Mouse (Mus musculus): ENCODE data around the gene Loxl1. TPM values are rescaled to one million over a fixed set of nuclear protein-coding genes. Genes with fewer than 3 reads are reported as not detected.

The Loxl1 gene
- polyA plus RNA-seq, 1 experiment from 2014 or later, result 2.8 TPM

DNA sequence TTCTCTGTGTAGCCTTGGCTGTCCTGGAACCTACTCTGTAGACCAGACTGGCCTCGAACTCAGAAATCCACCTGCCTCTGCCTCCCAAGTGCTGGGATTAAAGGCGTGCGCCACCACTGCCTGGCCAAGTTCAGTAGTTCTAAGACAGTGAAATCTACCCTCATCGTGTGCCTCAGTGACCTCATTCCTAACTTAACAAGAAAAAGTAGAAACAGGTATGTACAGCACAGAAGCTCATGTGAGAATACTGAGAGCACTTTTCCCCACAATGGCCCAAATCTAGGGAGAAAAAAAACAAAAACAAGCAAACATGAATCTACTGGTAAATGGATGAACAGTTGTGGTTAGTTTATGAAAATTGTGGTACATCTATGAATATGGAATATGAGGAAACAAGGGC lies 34.7 kb downstream of the Loxl1 start:
- Histone ChIP-seq H3K27me3 (ENCODE audit: insufficient read depth, low read length) (no peaks in the 10 kb centered on the region), H3K9me3 (ENCODE audit: low read length) (no peaks in the 10 kb centered on the region), H3K9ac (replicated peaks) (no peak overlapping the region), H3K4me2 (ENCODE audit: low read depth, low read length) (no peak overlapping the region), H3K4me1 (ENCODE audit: insufficient read depth) (peaks cover 22% of the 10 kb centered on the region), H3K27ac (ENCODE audit: low read depth) (no peak overlapping the region), H3K4me3 (ENCODE audit: low read depth, low read length) (no peak overlapping the region), H3K36me3 (replicated peaks; ENCODE audit: insufficient read depth, low read length) (no peaks in the 10 kb centered on the region)
- TF ChIP-seq CTCF (IDR thresholded peaks at IDR 0.05; ENCODE audit: low read depth), result no peak
- TF ChIP-seq EP300 (IDR thresholded peaks at IDR 0.05; ENCODE audit: low read depth), result no peak
- ATAC-seq (no peak), DNase-seq (no peak)
- 92% methylated on average over 4 of the region's 4 CpGs for WGBS (ENCODE audit: insufficient replicate concordance)

- Histone ChIP-seq H3K27ac (ENCODE audit: low read depth) (peak overlapping the region; percentile 94), H3K27me3 (ENCODE audit: insufficient read depth, low read length) (no peaks in the 10 kb centered on the region), H3K9me3 (ENCODE audit: low read length) (no peaks in the 10 kb centered on the region), H3K4me1 (ENCODE audit: insufficient read depth) (peaks cover 22% of the 10 kb centered on the region), H3K4me2 (ENCODE audit: low read depth, low read length) (no peak overlapping the region), H3K4me3 (ENCODE audit: low read depth, low read length) (no peak overlapping the region), H3K9ac (replicated peaks) (no peak overlapping the region), H3K36me3 (replicated peaks; ENCODE audit: insufficient read depth, low read length) (no peaks in the 10 kb centered on the region)
- WGBS (ENCODE audit: insufficient replicate concordance), result 51% methylated on average over 5 of the region's 5 CpGs
- TF ChIP-seq EP300 (IDR thresholded peaks at IDR 0.05; ENCODE audit: low read depth) (no peak), CTCF (IDR thresholded peaks at IDR 0.05; ENCODE audit: low read depth) (no peak)
- no peak for DNase-seq
- ATAC-seq, result no peak
These were observed 36.6 kb downstream of the Loxl1 start for GRCm38 (mm10) chr9:58276346-58276745.

DNA sequence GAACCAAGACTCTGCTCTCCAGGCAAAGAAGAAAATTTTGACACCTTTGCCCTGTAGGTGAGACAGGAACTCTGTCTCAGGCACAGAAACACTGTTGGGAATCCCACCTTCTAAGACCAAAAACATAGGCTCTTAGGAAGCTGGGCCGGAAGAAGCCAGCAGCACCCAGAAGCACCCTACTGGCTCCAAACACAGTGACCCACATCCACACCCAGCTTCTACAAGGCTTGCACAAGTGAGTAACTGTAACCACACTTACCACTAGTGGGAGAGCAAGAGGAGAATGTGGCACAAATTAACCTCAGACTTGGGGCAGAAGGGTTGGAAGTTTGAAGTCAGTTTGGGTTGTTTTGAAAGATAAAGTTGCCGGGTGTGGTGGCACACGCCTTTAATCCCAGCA lies 37.2 kb downstream of the Loxl1 start:
- no peak overlapping the region for H3K4me3 ChIP-seq (ENCODE audit: low read depth, low read length)
- TF ChIP-seq EP300 (IDR thresholded peaks at IDR 0.05; ENCODE audit: low read depth), result no peak
- TF ChIP-seq CTCF (IDR thresholded peaks at IDR 0.05; ENCODE audit: low read depth), result peak; percentile 29
- peak overlapping the region; percentile 94 for H3K27ac ChIP-seq (ENCODE audit: low read depth)
- WGBS (ENCODE audit: insufficient replicate concordance), result 35% methylated on average over 3 of the region's 3 CpGs
- H3K9ac ChIP-seq (replicated peaks), result peak overlapping the region; percentile 48
- peaks cover 22% of the 10 kb centered on the region for H3K4me1 ChIP-seq (ENCODE audit: insufficient read depth)
- no peaks in the 10 kb centered on the region for H3K36me3 ChIP-seq (replicated peaks; ENCODE audit: insufficient read depth, low read length)
- DNase-seq, result no peak
- no peaks in the 10 kb centered on the region for H3K9me3 ChIP-seq (ENCODE audit: low read length)
- ATAC-seq, result peak; percentile 28; the same call in 1 of the 2 replicates
- H3K27me3 ChIP-seq (ENCODE audit: insufficient read depth, low read length), result no peaks in the 10 kb centered on the region
- H3K4me2 ChIP-seq (ENCODE audit: low read depth, low read length), result peak overlapping the region; percentile 57

DNA sequence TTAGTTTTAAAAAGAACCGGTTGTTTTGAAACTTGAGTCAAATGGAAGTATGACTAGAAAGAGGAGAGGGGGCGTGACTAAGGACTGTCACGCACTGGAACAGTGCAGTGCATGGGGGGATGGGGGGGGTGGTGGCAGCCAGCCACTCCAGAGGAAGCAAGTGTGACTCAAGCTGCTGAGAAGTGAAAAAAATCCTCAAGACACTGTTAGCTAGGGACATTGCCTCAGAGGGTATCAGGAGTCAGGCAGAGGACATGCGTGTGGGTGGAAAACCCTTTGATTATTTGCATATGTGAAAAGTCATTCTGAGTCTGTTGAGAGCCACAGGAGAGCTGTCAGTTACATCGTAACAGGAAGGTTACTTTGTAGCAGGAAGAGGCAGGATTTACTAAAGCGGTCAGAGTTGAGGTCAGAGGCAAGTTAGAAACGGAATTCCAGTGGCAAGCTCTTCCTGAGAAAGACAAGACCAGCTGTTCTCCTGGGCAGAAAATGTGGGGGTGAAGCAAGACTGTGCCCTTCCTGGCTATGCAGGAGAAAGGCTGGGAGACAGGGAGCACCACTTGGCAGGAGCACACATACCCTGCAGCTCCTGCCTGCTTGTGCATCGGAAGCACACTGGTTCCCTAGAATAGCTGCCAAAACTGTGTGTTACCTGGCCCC lies 37.7 kb downstream of the Loxl1 start:
- H3K27me3 ChIP-seq (ENCODE audit: insufficient read depth, low read length), result no peaks in the 10 kb centered on the region
- peak; percentile 82 for ATAC-seq

DNA sequence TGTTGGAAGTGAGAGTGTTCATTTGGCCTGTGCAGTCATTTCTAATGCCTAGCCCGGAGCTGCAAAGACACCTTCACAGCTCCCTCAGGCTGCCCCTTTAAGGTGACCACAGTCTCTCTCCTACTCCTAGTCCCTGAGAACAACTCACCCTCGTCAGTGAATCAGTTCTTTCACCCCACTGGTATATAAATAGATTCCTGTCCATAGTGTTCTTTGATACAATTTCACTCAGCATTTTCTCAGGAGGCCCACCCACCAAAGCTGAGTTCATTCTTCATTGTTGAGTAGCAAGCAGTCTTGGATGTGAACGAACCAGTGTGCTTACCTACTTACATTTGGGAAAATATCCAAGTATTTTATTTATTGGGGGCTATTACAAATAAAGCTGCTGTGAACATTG lies 38.4 kb downstream of the Loxl1 start:
- TF ChIP-seq CTCF (IDR thresholded peaks at IDR 0.05; ENCODE audit: low read depth) (no peak), EP300 (IDR thresholded peaks at IDR 0.05; ENCODE audit: low read depth) (no peak)
- H3K4me2 ChIP-seq (ENCODE audit: low read depth, low read length), result peak overlapping the region; percentile 57; the same call in 1 of the 2 replicates
- peak overlapping the region; percentile 94 for H3K27ac ChIP-seq (ENCODE audit: low read depth)

More for the DNA sequence above, 37.7 kb downstream of the Loxl1 start:
- Histone ChIP-seq H3K4me1 (ENCODE audit: insufficient read depth) (peaks cover 22% of the 10 kb centered on the region), H3K9ac (replicated peaks) (peak overlapping the region; percentile 48), H3K9me3 (ENCODE audit: low read length) (no peaks in the 10 kb centered on the region), H3K4me3 (ENCODE audit: low read depth, low read length) (no peak overlapping the region), H3K4me2 (ENCODE audit: low read depth, low read length) (peak overlapping the region; percentile 57), H3K27ac (ENCODE audit: low read depth) (peak overlapping the region; percentile 94), H3K36me3 (replicated peaks; ENCODE audit: insufficient read depth, low read length) (no peaks in the 10 kb centered on the region)
- TF ChIP-seq EP300 (IDR thresholded peaks at IDR 0.05; ENCODE audit: low read depth) (peak; percentile 68), CTCF (IDR thresholded peaks at IDR 0.05; ENCODE audit: low read depth) (no peak)
- peak; percentile 74 for DNase-seq
- 14% methylated on average over 8 of the region's 8 CpGs for whole genome bisulfite sequencing (ENCODE audit: insufficient replicate concordance)

GRCm38 (mm10) chr9:58274101-58274604 lies 38.8 kb downstream of the Loxl1 start:
- TF ChIP-seq CTCF (IDR thresholded peaks at IDR 0.05; ENCODE audit: low read depth), result no peak
- TF ChIP-seq EP300 (IDR thresholded peaks at IDR 0.05; ENCODE audit: low read depth), result no peak
- no peak overlapping the region for H3K9ac ChIP-seq (replicated peaks)
- peak overlapping the region; percentile 94 for H3K27ac ChIP-seq (ENCODE audit: low read depth)
- peaks cover 22% of the 10 kb centered on the region for H3K4me1 ChIP-seq (ENCODE audit: insufficient read depth)
- no peak overlapping the region for H3K4me2 ChIP-seq (ENCODE audit: low read depth, low read length)
- 84% methylated on average over 7 of the region's 7 CpGs for WGBS (ENCODE audit: insufficient replicate concordance)
- no peak for ATAC-seq
- H3K4me3 ChIP-seq (ENCODE audit: low read depth, low read length), result no peak overlapping the region
- H3K9me3 ChIP-seq (ENCODE audit: low read length), result no peaks in the 10 kb centered on the region
- H3K36me3 ChIP-seq (replicated peaks; ENCODE audit: insufficient read depth, low read length), result no peaks in the 10 kb centered on the region
- no peaks in the 10 kb centered on the region for H3K27me3 ChIP-seq (ENCODE audit: insufficient read depth, low read length)
- DNase-seq, result no peak

More for the DNA sequence above, 38.4 kb downstream of the Loxl1 start:
- H3K9me3 ChIP-seq (ENCODE audit: low read length), result no peaks in the 10 kb centered on the region
- H3K9ac ChIP-seq (replicated peaks), result no peak overlapping the region
- ATAC-seq (no peak), DNase-seq (no peak)
- no peak overlapping the region for H3K4me3 ChIP-seq (ENCODE audit: low read depth, low read length)
- H3K27me3 ChIP-seq (ENCODE audit: insufficient read depth, low read length), result no peaks in the 10 kb centered on the region
- 34% methylated on average over 3 of the region's 3 CpGs for WGBS (ENCODE audit: insufficient replicate concordance)
- H3K36me3 ChIP-seq (replicated peaks; ENCODE audit: insufficient read depth, low read length), result no peaks in the 10 kb centered on the region
- H3K4me1 ChIP-seq (ENCODE audit: insufficient read depth), result peaks cover 22% of the 10 kb centered on the region

All from liver, postnatal 0 days (tissue).